Mouse (Mus musculus) right cerebral cortex, postnatal 25 days (tissue): ENCODE measurements at regions not wholly inside any gene's neighbourhood (a gene's known extent, or its start where the extent isn't known, plus 50 kb on each side); places are given as distances from the start of the nearest gene placed in this dataset.

Experiments
- DNase-seq: peaks from one replicate; pipeline ENCODE4 v3.0.0; 2022

GRCm38 (mm10) chr19:60684417-60684816 lies 71.4 kb upstream of the Nanos1 start:
- no peak for DNase-seq

GRCm38 (mm10) chr19:60682283-60682682 lies 73.5 kb upstream of the Nanos1 start:
- peak; percentile 24 for DNase-seq

- DNase-seq, result no peak
Measured at GRCm38 (mm10) chr19:60681481-60681880, 74.3 kb upstream of the Nanos1 start.

- DNase-seq, result no peak
Measured at GRCm38 (mm10) chr19:60678236-60678635, 77.6 kb upstream of the Nanos1 start.

- no peak for DNase-seq
Measured at GRCm38 (mm10) chr19:60674953-60675472, 80.8 kb upstream of the Nanos1 start.

- DNase-seq, result no peak
Measured at GRCm38 (mm10) chr19:60670781-60671180, 85.0 kb upstream of the Nanos1 start.

GRCm38 (mm10) chr19:60665842-60666241 lies 85.0 kb upstream of the Cacul1 start:
- no peak for DNase-seq

GRCm38 (mm10) chr19:60651102-60651695 lies 70.4 kb upstream of the Cacul1 start:
- DNase-seq, result no peak

- DNase-seq, result no peak
Measured at GRCm38 (mm10) chr19:60640065-60640464, 59.2 kb upstream of the Cacul1 start.
